Mouse (Mus musculus): Measurements from ENCODE around the gene Rtn2.

GRCm38 (mm10) chr7:19242005-19242404, 40.4 kb upstream of the Rtn2 start:
- TF ChIP-seq CTCF (IDR thresholded peaks at IDR 0.05; ENCODE audit: low read depth), result no peak
- no peak for TF ChIP-seq EP300 (IDR thresholded peaks at IDR 0.05; ENCODE audit: low read depth)

Data from liver, postnatal 0 days (tissue).